Comparison of ENCODE assay signal across 13 mouse cellular contexts in the genomic region with DNA sequence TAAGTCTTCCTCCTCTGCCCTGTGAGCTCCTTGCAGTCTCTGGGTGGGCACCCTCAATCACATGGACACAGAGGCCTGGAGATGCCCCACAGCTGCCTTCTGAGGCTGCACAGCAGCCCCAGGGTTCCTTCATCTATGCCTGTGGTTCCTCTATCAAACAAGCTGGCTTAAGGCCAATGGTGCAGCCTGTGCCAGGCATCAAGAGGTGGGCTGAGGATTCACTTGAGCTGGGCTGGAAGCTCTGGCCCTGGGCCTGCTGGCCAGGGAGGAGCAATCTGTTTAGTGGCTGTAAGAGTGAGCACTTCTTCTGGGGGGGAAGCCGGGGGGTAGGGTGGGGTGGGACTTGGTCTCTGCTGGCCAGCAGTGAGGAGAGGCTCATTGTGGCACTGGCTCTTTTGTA. TPM values are rescaled to one million over a fixed set of nuclear protein-coding genes. Genes with fewer than 3 reads are reported as not detected.
DNase-seq lines count a peak whose midpoint lies in the region; ATAC-seq and TF ChIP-seq lines count a peak whose summit lies in the region.
"Had no signal": no experiment of that assay in that cellular context is flagged by ENCODE, and none has a peak within 500 bp of the region (broad histone marks: within the 10 kb centered on the region; RNA-seq: fewer than 3 reads in every experiment).

No protein-coding gene starts in this region.

- no peak for ATAC-seq in forebrain, embryonic 14.5 days
- ATAC-seq in forebrain, embryonic 11.5 days (replicated peaks; ENCODE audit: low FRiP score): no peak
- ATAC-seq in midbrain, postnatal 0 days (ENCODE audit: low FRiP score): no peak
- ATAC-seq in midbrain, embryonic 11.5 days (ENCODE audit: low FRiP score): no peak
- ATAC-seq in intestine, embryonic 16.5 days: peak; percentile 61
- peak; percentile 24; the same call in 1 of the 2 replicates for ATAC-seq in stomach, embryonic 15.5 days (ENCODE audit: insufficient read depth, low FRiP score, low read depth)
- ATAC-seq: midbrain, embryonic 15.5 days had no signal

- H3K4me3 ChIP-seq in forebrain, embryonic 14.5 days (ENCODE audit: low read depth, low read length): no peak overlapping the region
- no peak overlapping the region for H3K4me3 ChIP-seq in forebrain, embryonic 11.5 days (ENCODE audit: low read depth, low read length)
- no peak overlapping the region for H3K4me3 ChIP-seq in midbrain, postnatal 0 days (ENCODE audit: low read depth, low read length)
- no peak overlapping the region for H3K4me3 ChIP-seq in midbrain, embryonic 11.5 days (ENCODE audit: low read depth, low read length)
- no peak overlapping the region for H3K4me3 ChIP-seq in intestine, embryonic 16.5 days (ENCODE audit: low read length)
- no peak overlapping the region for H3K4me3 ChIP-seq in stomach, embryonic 15.5 days (replicated peaks)
- H3K4me3 ChIP-seq: midbrain, embryonic 15.5 days had no signal

- DNase-seq in forebrain, embryonic 14.5 days (ENCODE audit: low spot score): peak; percentile 70
- DNase-seq in forebrain, embryonic 11.5 days (ENCODE audit: low spot score): no peak
- peak; percentile 81 for DNase-seq in midbrain, postnatal 0 days (ENCODE audit: low spot score)
- DNase-seq in midbrain, embryonic 11.5 days (ENCODE audit: low spot score, missing footprints): no peak
- DNase-seq in thymus, postnatal 4 days: no peak
- DNase-seq in layer of hippocampus, adult 8-10 months (ENCODE audit: low spot score in 2 of 2): no peak
- DNase-seq: kidney, adult 18-20 months; layer of hippocampus, adult 9-11 months had no signal

- no peak for TF ChIP-seq CTCF in midbrain, postnatal 0 days (IDR thresholded peaks at IDR 0.05)

- 56% methylated on average over 1 of the region's 1 CpGs for WGBS in forebrain, embryonic 14.5 days
- 92% methylated on average over 1 of the region's 1 CpGs for whole genome bisulfite sequencing in forebrain, embryonic 11.5 days
- 54% methylated on average over 1 of the region's 1 CpGs for WGBS in midbrain, postnatal 0 days
- WGBS in midbrain, embryonic 11.5 days: 94% methylated on average over 1 of the region's 1 CpGs
- 62% methylated on average over 1 of the region's 1 CpGs for WGBS in intestine, embryonic 16.5 days
- 44% methylated on average over 1 of the region's 1 CpGs for WGBS in stomach, embryonic 15.5 days

- H3K4me1 ChIP-seq in forebrain, embryonic 14.5 days (ENCODE audit: control insufficient read depth, insufficient read depth, low read length): 0 out of 2 replicates have a peak, but pooled peaks cover 4% of the 10 kb centered on the region
- H3K4me1 ChIP-seq in forebrain, embryonic 11.5 days (replicated peaks; ENCODE audit: control insufficient read depth, insufficient read depth, low read length): no peaks in the 10 kb centered on the region
- H3K4me1 ChIP-seq in midbrain, postnatal 0 days (ENCODE audit: insufficient read depth, low read length): no peaks in the 10 kb centered on the region
- H3K4me1 ChIP-seq in midbrain, embryonic 11.5 days (ENCODE audit: control insufficient read depth, insufficient read depth, low read length): no peaks in the 10 kb centered on the region
- peaks cover 4% of the 10 kb centered on the region for H3K4me1 ChIP-seq in intestine, embryonic 16.5 days (ENCODE audit: control insufficient read depth, insufficient read depth, low read length)
- peaks cover 2% of the 10 kb centered on the region for H3K4me1 ChIP-seq in stomach, embryonic 15.5 days

- no peaks in the 10 kb centered on the region for H3K27me3 ChIP-seq in forebrain, embryonic 14.5 days (replicated peaks; ENCODE audit: control insufficient read depth, insufficient read depth, low read length)
- H3K27me3 ChIP-seq in forebrain, embryonic 11.5 days (ENCODE audit: control insufficient read depth, insufficient read depth, low read length): no peaks in the 10 kb centered on the region
- H3K27me3 ChIP-seq in midbrain, postnatal 0 days (ENCODE audit: insufficient read depth, low read length): no peaks in the 10 kb centered on the region
- no peaks in the 10 kb centered on the region for H3K27me3 ChIP-seq in midbrain, embryonic 11.5 days (ENCODE audit: control insufficient read depth, insufficient read depth, low read length)
- no peaks in the 10 kb centered on the region for H3K27me3 ChIP-seq in intestine, embryonic 16.5 days (replicated peaks; ENCODE audit: control insufficient read depth, insufficient read depth, low read length)
- no peaks in the 10 kb centered on the region for H3K27me3 ChIP-seq in stomach, embryonic 15.5 days (replicated peaks)
- H3K27me3 ChIP-seq: midbrain, embryonic 15.5 days had no signal

- H3K4me2 ChIP-seq in forebrain, embryonic 14.5 days (ENCODE audit: low read length): no peak overlapping the region
- no peak overlapping the region for H3K4me2 ChIP-seq in forebrain, embryonic 11.5 days (ENCODE audit: low read depth, low read length, severe bottlenecking)
- H3K4me2 ChIP-seq in midbrain, postnatal 0 days (ENCODE audit: low read depth, low read length, poor library complexity, severe bottlenecking): no peak overlapping the region
- no peak overlapping the region for H3K4me2 ChIP-seq in midbrain, embryonic 11.5 days
- no peak overlapping the region for H3K4me2 ChIP-seq in intestine, embryonic 16.5 days (ENCODE audit: low read depth, low read length)
- no peak overlapping the region for H3K4me2 ChIP-seq in stomach, embryonic 15.5 days
- H3K4me2 ChIP-seq: midbrain, embryonic 15.5 days had no signal

- H3K36me3 ChIP-seq in forebrain, embryonic 14.5 days (ENCODE audit: control insufficient read depth, insufficient read depth, low read length): no peaks in the 10 kb centered on the region
- H3K36me3 ChIP-seq in forebrain, embryonic 11.5 days (ENCODE audit: control insufficient read depth, insufficient read depth, low read length): no peaks in the 10 kb centered on the region
- H3K36me3 ChIP-seq in midbrain, postnatal 0 days (ENCODE audit: insufficient read depth, low read length): no peaks in the 10 kb centered on the region
- H3K36me3 ChIP-seq in midbrain, embryonic 11.5 days (ENCODE audit: control insufficient read depth, insufficient read depth, low read length): no peaks in the 10 kb centered on the region
- H3K36me3 ChIP-seq in intestine, embryonic 16.5 days (ENCODE audit: control insufficient read depth, insufficient read depth, low read length): no peaks in the 10 kb centered on the region
- H3K36me3 ChIP-seq in stomach, embryonic 15.5 days: no peaks in the 10 kb centered on the region
- H3K36me3 ChIP-seq: midbrain, embryonic 15.5 days had no signal

- no peaks in the 10 kb centered on the region for H3K9me3 ChIP-seq in forebrain, embryonic 14.5 days (replicated peaks; ENCODE audit: control insufficient read depth, low read length)
- no peaks in the 10 kb centered on the region for H3K9me3 ChIP-seq in forebrain, embryonic 11.5 days (ENCODE audit: control insufficient read depth, low read length)
- no peaks in the 10 kb centered on the region for H3K9me3 ChIP-seq in midbrain, postnatal 0 days (ENCODE audit: low read length)
- H3K9me3 ChIP-seq in midbrain, embryonic 11.5 days (ENCODE audit: control insufficient read depth, low read length): no peaks in the 10 kb centered on the region
- H3K9me3 ChIP-seq in intestine, embryonic 16.5 days (ENCODE audit: control insufficient read depth, low read length): no peaks in the 10 kb centered on the region
- no peaks in the 10 kb centered on the region for H3K9me3 ChIP-seq in stomach, embryonic 15.5 days
- H3K9me3 ChIP-seq: midbrain, embryonic 15.5 days had no signal

- no peak overlapping the region for H3K9ac ChIP-seq in forebrain, embryonic 14.5 days (ENCODE audit: low read length)
- H3K9ac ChIP-seq in forebrain, embryonic 11.5 days (ENCODE audit: low read length): no peak overlapping the region
- H3K9ac ChIP-seq in midbrain, postnatal 0 days (replicated peaks; ENCODE audit: low read length, poor library complexity, severe bottlenecking): no peak overlapping the region
- no peak overlapping the region for H3K9ac ChIP-seq in midbrain, embryonic 11.5 days (ENCODE audit: low read length)
- H3K9ac ChIP-seq in intestine, embryonic 16.5 days (ENCODE audit: low read depth, low read length): no peak overlapping the region
- H3K9ac ChIP-seq in stomach, embryonic 15.5 days: no peak overlapping the region
- H3K9ac ChIP-seq: midbrain, embryonic 15.5 days had no signal

- H3K27ac ChIP-seq in forebrain, embryonic 14.5 days (ENCODE audit: low read depth, low read length): no peak overlapping the region
- no peak overlapping the region for H3K27ac ChIP-seq in forebrain, embryonic 11.5 days (ENCODE audit: low read depth, low read length)
- no peak overlapping the region for H3K27ac ChIP-seq in midbrain, postnatal 0 days (ENCODE audit: low read depth, low read length)
- no peak overlapping the region for H3K27ac ChIP-seq in midbrain, embryonic 11.5 days (ENCODE audit: low read depth, low read length)
- 0 out of 2 replicates have a peak overlapping the region, but pooled peaks have one; percentile 19 for H3K27ac ChIP-seq in intestine, embryonic 16.5 days (ENCODE audit: low read length)
- H3K27ac ChIP-seq in stomach, embryonic 15.5 days: peak overlapping the region; percentile 0; the same call in 1 of the 2 replicates
- H3K27ac ChIP-seq: midbrain, embryonic 15.5 days had no signal

RNA-seq across cellular contexts. Expression of a gene that starts 19.4 kb away (rescaled TPM):
- polyA plus RNA-seq in forebrain, embryonic 14.5 days (2014; fragmentation: Nextera tagmentation; extraction: Ambion mirVana): 12.5 and 20.1 TPM in 2 replicates
- 6.3 and 7.6 TPM in 2 replicates for polyA plus RNA-seq in forebrain, embryonic 11.5 days (2014; fragmentation: Nextera tagmentation; extraction: Ambion mirVana)
- 58.5 and 79.3 TPM in 2 replicates for total RNA-seq in midbrain, postnatal 0 days (2014; rRNA removed)
- 38.5 and 47.0 TPM in 2 replicates for polyA plus RNA-seq in midbrain, postnatal 0 days (2015; fragmentation: Nextera tagmentation; extraction: Ambion mirVana)
- 4.9 and 6.3 TPM in 2 replicates for polyA plus RNA-seq in midbrain, embryonic 11.5 days (2014; fragmentation: Nextera tagmentation; extraction: Ambion mirVana)
- 5.6 and 7.9 TPM in 2 replicates for polyA plus RNA-seq in intestine, embryonic 16.5 days (2015; fragmentation: Nextera tagmentation; extraction: Ambion mirVana)
- polyA plus RNA-seq in stomach, embryonic 15.5 days (2015; fragmentation: Nextera tagmentation; extraction: Ambion mirVana): 22.8 and 22.9 TPM in 2 replicates
- 10 to 100 TPM; 72.0 to 91.8 (median 79.2) TPM for total RNA-seq in layer of hippocampus, adult 8-10 months (2022)

RNA-seq across cellular contexts. Expression of a gene that starts 39.4 kb away (rescaled TPM):
- polyA plus RNA-seq in forebrain, embryonic 14.5 days (2014; fragmentation: Nextera tagmentation; extraction: Ambion mirVana): 634 and 784 TPM in 2 replicates
- 524 and 551 TPM in 2 replicates for polyA plus RNA-seq in forebrain, embryonic 11.5 days (2014; fragmentation: Nextera tagmentation; extraction: Ambion mirVana)
- 172 and 371 TPM in 2 replicates for total RNA-seq in midbrain, postnatal 0 days (2014; rRNA removed)
- polyA plus RNA-seq in midbrain, postnatal 0 days (2015; fragmentation: Nextera tagmentation; extraction: Ambion mirVana): 836 and 886 TPM in 2 replicates
- polyA plus RNA-seq in midbrain, embryonic 11.5 days (2014; fragmentation: Nextera tagmentation; extraction: Ambion mirVana): 565 and 627 TPM in 2 replicates
- polyA plus RNA-seq in intestine, embryonic 16.5 days (2015; fragmentation: Nextera tagmentation; extraction: Ambion mirVana): 900 and 957 TPM in 2 replicates
- 711 and 748 TPM in 2 replicates for polyA plus RNA-seq in stomach, embryonic 15.5 days (2015; fragmentation: Nextera tagmentation; extraction: Ambion mirVana)
- 100 to 1,000 TPM; 350 to 405 (median 378) TPM for total RNA-seq in layer of hippocampus, adult 8-10 months (2022)

RNA-seq across cellular contexts. Expression of a gene that starts 44.0 kb away (rescaled TPM):
- 0.19 and 0.31 TPM in 2 replicates for polyA plus RNA-seq in forebrain, embryonic 14.5 days (2014; fragmentation: Nextera tagmentation; extraction: Ambion mirVana)
- 0.94 and 1.7 TPM in 2 replicates for polyA plus RNA-seq in forebrain, embryonic 11.5 days (2014; fragmentation: Nextera tagmentation; extraction: Ambion mirVana)
- 0.19 and 1.5 TPM in 2 replicates for total RNA-seq in midbrain, postnatal 0 days (2014; rRNA removed)
- polyA plus RNA-seq in midbrain, postnatal 0 days (2015; fragmentation: Nextera tagmentation; extraction: Ambion mirVana): 0.26 and 0.39 TPM in 2 replicates
- polyA plus RNA-seq in midbrain, embryonic 11.5 days (2014; fragmentation: Nextera tagmentation; extraction: Ambion mirVana): 0.87 and 1.4 TPM in 2 replicates
- polyA plus RNA-seq in intestine, embryonic 16.5 days (2015; fragmentation: Nextera tagmentation; extraction: Ambion mirVana): 0.20 and 0.24 TPM in 2 replicates
- polyA plus RNA-seq in stomach, embryonic 15.5 days (2015; fragmentation: Nextera tagmentation; extraction: Ambion mirVana): 0.23 and 0.27 TPM in 2 replicates
- 1 to 10 TPM in 2 of 4 experiments, under 1 TPM in 2; 0.14 to 1.8 (median 0.85) TPM for total RNA-seq in layer of hippocampus, adult 8-10 months (2022)
- total RNA-seq: liver, adult 2 months had no signal
- polyA plus RNA-seq: liver, adult 2 months had no signal

RNA-seq across cellular contexts. Expression of a gene that starts 53.8 kb away (rescaled TPM):
- not detected in 2 replicates for polyA plus RNA-seq in forebrain, embryonic 14.5 days (2014; fragmentation: Nextera tagmentation; extraction: Ambion mirVana)
- polyA plus RNA-seq in forebrain, embryonic 11.5 days (2014; fragmentation: Nextera tagmentation; extraction: Ambion mirVana): not detected in 2 replicates
- 0.38 TPM in 1 of 2 replicates, not detected in the other for total RNA-seq in midbrain, postnatal 0 days (2014; rRNA removed)
- polyA plus RNA-seq in midbrain, postnatal 0 days (2015; fragmentation: Nextera tagmentation; extraction: Ambion mirVana): 0.34 TPM in 1 of 2 replicates, not detected in the other
- not detected in 2 replicates for polyA plus RNA-seq in midbrain, embryonic 11.5 days (2014; fragmentation: Nextera tagmentation; extraction: Ambion mirVana)
- not detected in 2 replicates for polyA plus RNA-seq in intestine, embryonic 16.5 days (2015; fragmentation: Nextera tagmentation; extraction: Ambion mirVana)
- polyA plus RNA-seq in stomach, embryonic 15.5 days (2015; fragmentation: Nextera tagmentation; extraction: Ambion mirVana): not detected in 2 replicates
- not detected for total RNA-seq in layer of hippocampus, adult 8-10 months (2022)
- total RNA-seq: liver, adult 2 months had no signal
- polyA plus RNA-seq: C2C12; liver, adult 2 months; midbrain, embryonic 15.5 days had no signal

Comparison
In these comparisons a context has a peak if more than half of its experiments do, and no peak if none do; other contexts are left out.
1. DNase-seq: peak in forebrain, embryonic 14.5 days (single experiment) and midbrain, postnatal 0 days (single experiment); none in forebrain, embryonic 11.5 days (single experiment), midbrain, embryonic 11.5 days (single experiment), thymus, postnatal 4 days (single experiment) and layer of hippocampus, adult 8-10 months (0 of 2).
2. ATAC-seq: peak in intestine, embryonic 16.5 days (single experiment) and stomach, embryonic 15.5 days (single experiment); none in forebrain, embryonic 14.5 days (single experiment), forebrain, embryonic 11.5 days (single experiment), midbrain, postnatal 0 days (single experiment) and midbrain, embryonic 11.5 days (single experiment).
3. H3K27ac ChIP-seq: peak in intestine, embryonic 16.5 days (single experiment) and stomach, embryonic 15.5 days (single experiment); none in forebrain, embryonic 14.5 days (single experiment), forebrain, embryonic 11.5 days (single experiment), midbrain, postnatal 0 days (single experiment) and midbrain, embryonic 11.5 days (single experiment).